Mouse (Mus musculus) left cerebral cortex, postnatal 25 days (tissue): ENCODE measurements around the gene Tnks2. TPM values are rescaled to one million over a fixed set of nuclear protein-coding genes. Genes with fewer than 3 reads are reported as not detected.

ENCODE experiments used
- DNase-seq, 2 experiments: peaks; one replicate each; pipeline ENCODE4 v3.0.0; 2022; ENCODE audit warnings: low spot score in 2 of 2, mixed read lengths in 1 of 2
- intact Hi-C: fragments of 180-260 bp; cut with DNase I; formaldehyde crosslinking; loops from one replicate; pipeline ENCODE4 v1.15.1; 2025
- total RNA-seq, 2 experiments: library from RNA; stranded (reverse); gene quantifications; 2 replicates each; pipeline ENCODE4 v1.2.3; 2021

Tnks2 gene
- total RNA-seq, result 100 to 1,000 TPM; 121 to 130 TPM

DNA sequence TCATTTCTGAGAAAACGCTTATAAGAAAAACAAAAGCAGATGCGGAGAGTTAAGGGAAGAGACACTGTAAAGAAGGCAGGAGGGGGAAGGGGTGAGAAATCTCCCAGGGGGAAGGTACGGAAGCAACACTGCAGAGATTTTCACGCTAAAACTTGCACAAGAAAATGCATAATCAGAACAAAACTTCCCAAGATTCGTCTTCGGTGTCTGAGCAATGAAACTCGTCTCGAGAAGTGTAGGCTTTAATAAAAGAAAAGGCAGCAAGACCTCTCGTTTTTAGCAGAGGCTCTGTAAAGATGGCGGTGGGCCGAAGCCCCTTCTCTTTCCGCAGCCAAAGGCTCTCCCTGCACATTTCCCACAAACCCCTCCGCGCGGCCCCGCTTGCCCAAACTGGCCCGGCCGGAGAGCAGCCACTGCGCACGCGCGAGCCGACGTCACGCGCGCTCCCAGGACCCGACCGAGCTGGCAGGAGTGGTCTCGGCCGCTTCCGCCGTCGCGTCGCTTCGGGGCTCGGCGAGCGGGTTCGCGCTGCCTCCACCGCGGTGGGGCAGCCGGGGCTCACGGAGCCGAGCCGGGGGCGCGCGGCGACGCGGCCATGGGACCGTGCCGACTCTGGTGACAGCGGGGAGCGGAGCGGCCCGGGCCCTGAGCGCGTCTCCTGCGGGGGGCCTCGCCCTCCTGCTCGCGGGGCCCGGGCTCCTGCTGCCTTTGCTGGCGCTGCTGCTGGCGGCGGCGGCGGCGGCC, at the start of gene Tnks2:
Gene Tnks2 (plus strand): TSS at position 445 of the 744 bp plus-strand sequence.
- intact Hi-C loops, result loop anchor here (5.0 kb wide), 1 partner anchor 282 kb away; the partner anchor contains the start of gene Hectd2
- peak; percentile 97 for DNase-seq

DNA sequence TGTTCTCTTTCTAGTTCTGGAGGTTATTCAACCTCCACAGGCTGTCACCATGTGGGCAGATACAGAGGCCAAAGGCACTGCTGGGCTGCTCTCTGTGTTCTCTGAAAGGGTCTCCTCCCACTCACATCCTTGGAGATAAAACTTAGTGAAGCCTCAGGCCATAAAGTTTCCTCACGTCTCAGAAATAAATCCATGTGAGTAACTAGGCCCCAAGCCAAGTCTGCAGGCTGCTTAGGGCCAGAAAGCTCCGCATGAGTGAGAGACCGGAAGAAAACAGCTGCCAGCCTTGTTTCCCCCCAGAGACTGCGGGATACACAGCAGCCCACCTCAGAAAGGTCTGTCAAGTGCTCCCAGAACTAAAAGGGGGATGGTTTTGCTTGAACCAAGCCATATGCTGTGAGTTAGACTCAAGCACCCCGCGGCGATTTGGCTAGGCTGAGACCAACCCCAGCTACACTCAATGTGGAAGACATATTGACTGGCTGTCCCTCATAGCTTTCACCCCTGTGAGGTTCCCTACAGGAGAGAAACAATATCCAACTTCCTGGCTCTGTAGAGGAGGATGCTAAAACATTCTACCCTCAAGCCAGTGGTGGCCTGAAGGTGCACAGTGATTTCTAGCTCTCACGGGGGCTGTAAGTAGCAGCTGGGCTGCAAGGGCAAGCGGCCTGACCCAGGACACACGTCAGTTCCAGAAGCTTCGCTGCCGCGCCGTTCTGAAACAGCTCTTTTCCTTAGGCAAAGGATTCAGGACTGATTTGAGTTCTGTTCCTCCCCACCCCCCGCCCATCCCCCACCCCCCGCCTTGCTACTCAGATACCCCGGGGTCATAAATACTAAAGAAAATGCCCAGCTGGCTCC, 43.9 kb upstream of the Tnks2 start:
- DNase-seq, result peak; percentile 24 to 38
- intact Hi-C loops, result no loop called here

DNA sequence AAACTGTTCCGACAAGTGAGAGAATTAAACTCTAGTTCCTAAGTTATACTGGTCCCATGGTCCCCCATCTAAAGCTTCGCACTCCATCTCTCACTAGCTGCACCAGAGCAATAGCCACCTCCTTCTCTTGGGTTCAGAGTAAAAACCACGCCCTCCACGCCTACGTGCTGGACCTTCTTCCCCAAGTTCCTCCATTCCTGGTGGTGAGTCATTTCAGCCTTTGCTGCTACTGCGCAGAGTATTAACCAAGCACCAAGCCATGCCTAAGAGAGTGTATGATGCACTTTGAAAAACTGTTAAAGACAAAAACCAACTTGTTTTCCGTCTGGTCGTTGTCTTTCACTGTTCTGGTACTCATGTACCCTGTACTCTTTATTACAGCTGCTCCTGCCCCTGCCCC, 41.4 kb upstream of the Tnks2 start:
- no peak for DNase-seq
- intact Hi-C loops, result no loop called here

DNA sequence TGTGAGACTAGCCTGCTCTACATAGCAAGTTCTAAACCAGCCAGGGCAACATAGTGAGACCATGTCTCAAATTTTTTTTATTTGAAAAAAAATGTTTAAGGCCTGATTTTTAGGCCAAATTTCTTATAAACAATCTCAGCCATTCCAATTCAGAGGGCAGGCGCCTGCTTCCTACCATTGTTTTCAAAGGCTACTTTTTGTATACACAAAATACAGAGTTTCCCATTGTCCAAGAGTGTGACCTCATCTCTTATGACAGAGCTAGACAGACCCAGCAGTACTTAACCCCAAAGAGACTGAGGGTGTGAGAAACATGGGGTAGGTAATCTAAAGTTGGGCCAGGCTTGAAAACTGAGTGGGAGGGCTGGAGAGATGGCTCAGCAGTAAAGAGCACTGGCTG, 40.6 kb upstream of the Tnks2 start:
- intact Hi-C loops, result no loop called here
- no peak for DNase-seq

DNA sequence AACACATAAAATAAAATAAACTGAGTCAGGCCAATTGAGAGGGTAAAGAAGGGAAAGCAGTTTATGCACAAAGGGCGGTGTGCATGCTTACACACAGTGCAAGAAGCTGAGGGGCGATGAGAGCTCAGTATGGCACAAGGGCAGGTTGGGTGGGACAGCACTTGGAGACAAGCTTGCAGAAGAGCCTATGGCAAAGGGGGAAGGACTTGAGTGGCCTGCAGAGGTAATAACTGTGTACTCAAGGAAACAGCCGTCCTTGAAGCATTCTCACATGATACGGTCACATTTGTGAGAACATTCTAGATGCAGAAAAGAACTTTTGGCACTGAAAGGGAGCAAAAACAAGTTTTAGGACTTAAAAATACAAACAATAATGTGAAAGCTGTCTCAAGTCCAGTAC, 40.0 kb upstream of the Tnks2 start:
- intact Hi-C loops, result no loop called here
- no peak for DNase-seq

DNA sequence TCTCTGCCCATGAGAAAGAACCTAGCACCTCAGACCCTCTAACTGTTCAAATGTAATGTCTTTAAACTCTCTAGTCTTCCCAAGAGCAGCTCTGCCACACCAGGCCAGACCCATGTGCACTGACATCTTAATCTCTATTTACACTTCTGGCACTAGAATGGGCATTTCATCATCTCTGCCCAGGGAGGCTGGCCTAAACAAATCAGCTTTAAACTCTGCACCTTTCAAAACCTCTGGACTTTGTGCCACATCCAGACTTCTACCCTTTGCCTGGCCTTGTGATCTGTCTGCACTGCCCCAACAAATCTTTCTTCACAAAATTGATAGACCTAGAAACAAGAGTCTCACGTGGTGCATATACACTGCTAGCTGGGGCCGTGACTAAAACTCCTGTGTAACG, 38.8 kb upstream of the Tnks2 start:
- no peak for DNase-seq
- intact Hi-C loops, result no loop called here

DNA sequence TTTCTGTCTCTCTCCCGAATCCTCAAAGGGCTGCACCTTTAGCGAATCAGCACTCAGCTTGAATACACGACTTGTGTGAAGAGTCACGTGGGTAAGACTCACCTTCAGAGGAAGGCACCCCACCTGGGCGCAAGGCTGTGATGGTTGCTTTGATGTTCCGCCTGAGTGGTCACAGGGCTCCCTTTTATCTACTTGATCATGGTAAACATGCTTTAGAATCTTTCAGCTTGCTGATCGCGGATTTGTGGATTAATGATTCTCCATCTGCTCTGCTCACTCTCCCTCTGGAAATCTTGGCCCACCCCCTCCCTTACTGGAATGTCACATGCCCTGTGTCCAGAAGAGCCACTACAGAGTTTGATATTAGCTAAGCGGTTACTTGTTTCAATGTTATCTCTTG, 37.1 kb upstream of the Tnks2 start:
- DNase-seq, result no peak
- intact Hi-C loops, result no loop called here

DNA sequence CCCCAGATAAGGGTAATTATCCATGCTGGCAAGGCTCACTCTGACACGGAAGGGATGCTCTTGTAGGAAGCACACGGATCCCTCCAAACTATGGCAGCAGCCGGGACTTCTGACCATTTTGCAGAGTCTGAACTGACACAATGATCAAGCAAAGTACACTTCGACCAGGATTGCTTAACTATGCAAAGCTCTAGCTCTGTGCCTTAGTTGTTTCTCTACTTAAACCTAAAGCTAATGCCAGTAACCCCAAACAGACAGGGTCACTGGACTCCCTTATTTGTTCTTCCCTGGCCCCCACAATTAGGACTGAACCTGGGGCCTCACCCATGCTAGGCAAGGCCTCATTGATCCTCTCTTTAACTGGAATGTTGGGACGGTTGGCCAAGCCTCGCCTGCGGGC, 33.7 kb upstream of the Tnks2 start:
- intact Hi-C loops, result no loop called here
- no peak for DNase-seq

DNA sequence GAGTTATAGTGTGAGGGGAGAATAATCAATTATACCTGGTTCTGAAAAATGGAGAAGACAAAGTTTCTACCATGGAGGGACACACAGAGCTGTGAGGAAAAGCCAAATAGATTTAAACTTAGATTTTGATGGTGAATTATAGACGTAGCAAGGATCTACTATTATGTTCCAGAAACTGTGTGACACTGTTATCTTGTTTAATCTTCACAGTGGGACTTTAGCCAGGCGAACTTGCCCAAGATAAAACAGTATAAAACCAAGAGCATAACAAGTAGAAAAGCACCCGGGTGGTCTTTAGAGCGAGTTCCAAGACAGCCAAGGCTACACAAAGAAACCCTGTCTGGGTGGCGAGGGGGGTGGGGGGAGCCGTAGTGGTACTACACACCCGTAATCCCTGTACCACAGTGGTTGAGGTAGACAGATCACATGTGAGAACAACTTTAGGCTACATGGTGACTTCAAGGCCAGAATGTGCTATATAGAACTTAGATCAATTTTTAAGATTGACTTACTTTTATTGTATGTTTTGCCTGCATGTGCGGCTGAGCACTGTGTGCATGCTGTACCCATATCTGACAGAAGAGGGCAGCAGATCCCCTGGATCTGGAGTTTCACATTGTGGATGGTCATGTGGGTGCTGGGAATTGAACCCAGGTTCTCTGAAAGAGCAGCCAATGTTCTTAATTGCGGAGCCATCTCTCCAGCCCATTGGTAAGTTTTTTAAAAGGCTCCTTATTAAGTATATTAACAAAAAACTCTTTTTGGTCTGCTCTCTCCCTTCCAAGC, 32.0 kb upstream of the Tnks2 start:
- no peak for DNase-seq
- intact Hi-C loops, result no loop called here

DNA sequence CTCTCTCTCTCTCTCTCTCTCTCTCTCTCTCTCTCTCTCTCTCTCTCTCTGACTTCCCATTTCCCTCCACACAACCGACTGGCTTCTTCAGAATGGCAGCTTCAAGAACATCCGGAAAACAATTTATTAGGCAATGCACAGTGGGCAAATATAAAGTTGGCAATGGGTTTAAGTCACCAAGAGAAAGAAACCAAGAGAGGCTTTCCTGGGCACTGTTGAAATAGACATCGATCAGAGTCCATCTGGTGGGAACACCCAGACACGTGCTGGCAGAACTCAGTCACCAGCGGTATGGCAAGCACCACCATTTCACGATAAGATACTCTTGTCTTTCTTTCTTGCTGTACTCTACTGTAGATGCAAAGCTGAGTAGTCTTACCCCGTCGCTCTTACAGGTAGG, 30.6 kb upstream of the Tnks2 start:
- intact Hi-C loops, result no loop called here

DNA sequence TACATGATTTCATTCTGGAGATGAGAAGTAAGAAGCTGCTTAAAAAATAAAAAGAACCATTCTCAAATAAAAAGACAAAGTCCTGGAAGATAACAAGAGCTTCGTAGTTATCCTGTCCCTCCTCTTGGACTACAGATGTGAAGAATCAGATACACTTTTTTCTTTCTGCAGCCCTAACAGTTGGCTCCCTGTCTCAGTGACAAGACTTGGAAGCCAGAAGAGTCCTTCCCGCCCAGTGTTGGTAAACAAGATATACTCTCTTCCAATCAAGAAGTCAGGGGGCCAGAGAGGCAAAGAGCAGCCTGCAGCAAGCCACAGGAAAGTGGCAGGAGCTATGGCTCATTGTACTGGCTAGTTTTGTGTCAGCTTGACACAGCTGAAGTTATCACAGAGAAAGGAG, 27.2 kb upstream of the Tnks2 start:
- intact Hi-C loops, result no loop called here
- no peak for DNase-seq

More for the DNA sequence above, 30.6 kb upstream of the Tnks2 start:
- DNase-seq, result no peak

DNA sequence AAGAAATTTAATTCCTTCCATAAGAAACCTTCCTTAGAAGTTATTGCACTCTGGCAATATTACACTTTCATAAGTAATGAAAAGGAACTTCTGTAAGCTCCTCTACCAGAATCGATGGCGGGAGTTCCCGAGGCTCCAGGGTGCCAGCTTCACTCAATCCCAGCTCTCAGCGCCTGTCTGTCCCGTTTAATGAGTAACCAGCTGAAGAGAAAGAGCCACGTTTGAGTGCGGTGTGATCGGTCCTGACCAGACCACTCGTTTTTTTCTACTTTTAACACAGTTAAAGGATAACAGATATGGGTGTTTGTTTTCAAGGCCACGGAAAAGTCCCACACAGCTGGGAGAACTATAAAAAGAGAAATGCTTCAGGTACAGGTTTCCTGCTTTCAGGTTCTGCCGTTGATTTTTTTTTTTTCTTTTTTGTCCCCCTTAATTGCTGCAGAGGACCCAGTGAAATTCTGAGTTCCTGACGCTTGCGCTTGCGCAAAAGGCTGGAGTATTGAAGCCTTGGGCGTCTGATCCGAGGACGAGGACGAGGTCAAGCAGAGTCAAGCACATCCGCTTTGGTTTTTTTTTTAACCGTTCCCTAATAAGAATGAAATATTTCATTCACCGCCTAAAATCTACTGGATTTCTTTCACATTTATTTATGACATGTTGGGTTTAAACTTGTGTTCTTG, 25.5 kb upstream of the Tnks2 start:
- no peak for DNase-seq
- intact Hi-C loops, result no loop called here

DNA sequence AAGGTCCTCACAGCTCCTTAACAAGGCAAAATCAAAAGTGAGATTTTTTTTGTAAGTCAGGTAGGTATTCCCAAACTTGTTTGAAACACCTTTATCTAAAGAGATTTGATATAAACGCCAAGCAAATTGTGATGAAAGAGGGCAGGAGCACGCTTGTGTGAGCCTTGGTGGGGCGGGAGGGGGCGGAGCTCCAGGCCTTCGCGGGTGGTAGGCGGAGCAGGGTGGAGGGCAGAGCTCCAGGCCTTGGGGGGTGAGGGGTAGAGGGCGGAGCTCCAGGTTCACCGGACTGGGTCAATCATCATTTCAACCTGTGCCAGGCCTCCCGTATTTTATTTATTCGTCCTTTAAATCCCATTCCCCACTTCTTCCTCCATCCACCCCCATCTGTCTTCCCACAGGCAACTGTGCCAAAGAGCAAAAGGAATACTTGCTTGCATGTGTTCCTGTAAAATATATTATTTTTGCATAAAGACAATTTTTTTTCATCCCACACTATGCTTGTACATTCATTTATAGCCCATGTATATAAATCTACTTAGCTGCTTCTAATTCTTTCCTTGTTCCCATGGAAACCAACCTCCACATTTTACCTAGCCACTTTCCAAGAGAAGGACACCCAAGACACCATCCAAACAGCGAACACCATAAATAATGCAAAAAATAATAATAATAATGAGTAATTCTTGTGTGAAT, 24.4 kb upstream of the Tnks2 start:
- intact Hi-C loops, result loop anchor here (5.0 kb wide), 1 partner anchor 107 kb away; no protein-coding TSS in a partner anchor

DNA sequence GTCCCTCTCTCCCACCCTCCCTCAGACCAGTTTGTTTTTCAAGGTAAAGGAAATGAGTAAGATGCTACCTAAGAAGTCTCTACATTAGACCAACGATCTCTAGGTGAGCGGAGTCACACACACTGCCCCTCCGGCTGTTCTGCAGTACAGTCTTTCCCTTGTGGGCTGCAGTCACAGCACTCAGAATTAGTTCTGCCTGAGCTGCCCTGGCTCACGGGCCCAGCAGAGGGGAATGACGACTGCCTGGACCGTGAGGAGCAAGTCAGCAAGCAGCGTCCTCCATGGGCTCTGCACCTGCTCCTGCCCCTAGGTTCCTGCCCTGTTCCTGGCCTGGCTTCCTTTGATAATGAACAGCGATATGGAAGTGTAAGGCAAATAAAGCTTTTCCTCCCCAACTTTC, 22.0 kb upstream of the Tnks2 start:
- intact Hi-C loops, result loop anchor here (5.0 kb wide), 1 partner anchor 110 kb away; no protein-coding TSS in a partner anchor
- no peak for DNase-seq

More for the DNA sequence above, 24.4 kb upstream of the Tnks2 start:
- DNase-seq, result peak in 1 of 2 experiments; percentile 67

DNA sequence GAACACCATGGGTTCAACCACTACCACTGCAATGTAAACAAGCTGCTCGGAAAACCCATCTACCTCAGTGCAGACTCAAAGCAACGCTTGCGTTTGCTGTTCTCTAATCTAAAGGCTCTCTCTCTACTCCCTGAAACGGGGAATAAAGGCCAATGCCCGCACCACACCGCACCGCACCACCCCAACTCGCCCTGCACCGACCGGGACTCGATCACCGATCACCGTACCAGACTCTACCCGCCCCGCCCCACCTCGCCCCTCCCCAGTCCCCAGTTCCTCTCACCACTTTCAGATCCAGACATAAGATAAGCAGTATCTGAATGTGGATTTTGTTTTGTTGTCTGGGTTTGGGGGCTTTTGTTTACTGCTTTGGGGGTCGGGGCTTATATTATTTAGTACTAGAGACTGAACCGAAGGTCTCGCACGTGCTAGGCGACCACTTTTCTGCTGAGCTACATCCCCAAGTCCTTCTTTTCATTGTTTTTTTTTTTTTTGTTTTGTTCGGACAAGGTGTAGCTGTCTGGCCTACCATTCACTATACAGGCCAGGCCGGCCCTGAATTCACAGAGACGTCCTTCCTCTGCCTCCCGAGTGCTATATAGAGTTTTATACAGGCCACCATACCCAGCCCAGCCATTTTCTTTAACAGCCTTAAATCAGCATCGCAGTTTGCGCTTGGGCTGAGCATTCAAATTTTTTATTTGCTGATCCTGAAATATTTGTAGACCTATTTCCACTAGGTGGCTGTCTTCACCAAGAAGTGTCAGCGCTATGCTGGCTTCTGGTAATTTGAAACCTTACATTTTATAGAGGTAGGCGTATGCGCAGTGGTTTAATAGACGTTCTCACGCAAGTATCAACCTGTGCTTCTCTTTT, 18.4 kb upstream of the Tnks2 start:
- peak; percentile 56 to 73 for DNase-seq
- intact Hi-C loops, result loop anchor here (1.0 kb wide), 1 partner anchor 107 kb away; no protein-coding TSS in a partner anchor

DNA sequence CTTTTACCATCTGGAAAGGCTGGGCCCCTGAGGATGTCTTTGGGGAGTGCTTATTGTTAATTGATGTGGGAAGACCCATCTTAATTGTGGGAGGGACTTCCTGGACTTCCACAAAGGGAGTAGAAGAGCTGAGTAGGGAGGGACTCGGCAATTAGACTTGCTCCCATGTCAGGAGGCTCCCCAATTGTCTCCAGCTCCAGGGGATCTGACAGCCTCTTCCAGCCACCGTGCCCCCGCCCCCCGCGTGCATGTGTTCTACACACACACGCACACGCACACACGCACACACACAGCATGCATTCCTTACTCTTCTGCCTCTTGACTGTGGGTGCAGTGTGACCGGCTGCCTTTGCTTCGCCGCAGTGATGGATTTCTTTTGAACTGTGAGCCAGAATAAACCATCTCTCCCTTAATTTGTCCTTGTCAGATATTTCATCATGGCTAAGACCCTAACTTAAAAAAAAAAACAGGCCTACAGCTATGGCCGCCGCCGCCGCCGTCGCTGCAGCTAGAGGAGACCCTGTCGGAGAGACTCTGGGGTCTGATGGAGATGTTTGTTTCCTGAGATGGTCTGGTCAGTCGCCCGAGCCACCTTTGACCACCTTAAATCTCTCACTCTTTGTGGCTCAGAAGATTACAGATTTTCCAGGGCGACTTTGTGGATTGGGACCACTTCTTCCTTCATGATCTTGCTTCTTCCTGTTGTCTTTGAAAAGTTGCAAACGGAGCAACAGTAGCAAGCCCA, 15.7 kb upstream of the Tnks2 start:
- intact Hi-C loops, result no loop called here
- DNase-seq, result no peak

DNA sequence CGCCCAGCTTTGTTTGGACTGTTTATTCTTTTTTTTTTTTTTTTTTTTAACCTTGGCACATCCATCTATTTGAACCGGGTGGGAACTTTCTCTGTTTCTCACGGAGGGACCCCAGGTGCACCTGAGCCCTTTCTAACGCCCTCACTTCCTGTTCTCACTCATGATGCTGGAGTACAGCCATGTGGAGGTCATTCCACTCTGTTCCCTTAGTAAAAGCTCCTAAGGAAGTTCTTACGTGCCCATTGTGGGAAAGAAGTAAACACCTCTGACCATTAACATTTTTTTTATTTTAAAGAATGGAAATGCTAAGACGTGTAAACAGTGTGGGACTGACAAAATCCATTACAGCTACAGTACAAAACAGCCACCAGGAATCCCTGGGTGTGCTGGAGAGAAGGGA, 14.8 kb upstream of the Tnks2 start:
- no peak for DNase-seq

More for the DNA sequence above, 14.8 kb upstream of the Tnks2 start:
- intact Hi-C loops, result no loop called here
